Mouse (Mus musculus) hematopoietic stem cell, adult 5-6 weeks (primary cell): ENCODE results near the gene Crabp2. TPM values are rescaled to one million over a fixed set of nuclear protein-coding genes. Genes with fewer than 3 reads are reported as not detected.
A peak's percentile ranks its signal among the peaks of the same experiment; 100 is the strongest.

Source experiments
- ATAC-seq, 2 experiments: fragments of 125-278 bp in 1 of 2; replicated peaks in 1 of 2; 2 replicates each; pipeline ENCODE4 v1.8.0; 2016 to 2017; ENCODE audit warnings: inconsistent platforms in 2 of 2, mild to moderate bottlenecking in 2 of 2, moderate number of reproducible peaks in 2 of 2, low read depth in 1 of 2, moderate TSS enrichment in 1 of 2; ENCODE audit not compliant: low FRiP score in 2 of 2, poor library complexity in 2 of 2, severe bottlenecking in 2 of 2, insufficient read depth in 1 of 2, low TSS enrichment in 1 of 2
- total RNA-seq: library from RNA; stranded (forward); fragments of 172-1452, 232-1000 nt; gene quantifications from 2 replicates; pipeline ENCODE4 v1.2.3, GENCODE M21; 2017

The Crabp2 gene
- total RNA-seq, 1 experiment from 2014 or later = not detected

DNA sequence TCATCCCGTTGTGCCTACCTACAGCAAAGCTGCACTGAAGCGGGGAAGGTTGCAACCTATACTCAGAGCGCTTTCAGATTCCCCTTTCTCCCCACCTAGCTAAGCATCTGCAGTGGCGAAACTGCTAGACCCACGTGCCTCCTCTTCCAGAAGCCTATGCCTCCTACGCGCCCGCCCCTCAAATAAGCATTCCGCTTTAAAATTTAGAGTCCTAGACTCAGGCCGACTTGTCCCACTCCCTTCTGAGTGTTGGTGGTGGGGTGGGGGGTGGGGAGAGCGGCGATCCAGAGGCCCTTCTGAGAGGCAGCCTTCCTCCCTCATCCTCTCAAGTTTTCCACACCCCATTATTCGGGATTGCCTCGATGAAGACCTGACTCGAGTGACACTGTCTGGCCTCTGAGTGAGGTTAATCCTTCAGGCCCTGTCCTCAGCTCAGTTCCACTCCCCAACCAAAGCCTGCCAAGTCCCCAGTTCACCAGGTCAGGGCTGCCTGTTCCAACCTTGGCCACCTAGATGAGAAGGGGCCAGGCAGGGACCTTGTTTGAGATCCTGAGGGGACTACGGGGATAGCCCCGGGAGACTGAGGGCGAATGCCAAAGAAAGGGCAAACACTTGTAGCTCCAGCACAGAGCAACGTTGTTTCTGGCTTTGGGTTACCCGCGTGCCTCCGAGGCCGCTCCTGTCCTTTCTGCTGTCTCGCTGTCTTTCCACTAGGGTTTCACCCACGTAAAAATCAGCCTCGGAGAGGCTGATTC is 1.2 kb upstream of the Crabp2 start:
- ATAC-seq = no peak

DNA sequence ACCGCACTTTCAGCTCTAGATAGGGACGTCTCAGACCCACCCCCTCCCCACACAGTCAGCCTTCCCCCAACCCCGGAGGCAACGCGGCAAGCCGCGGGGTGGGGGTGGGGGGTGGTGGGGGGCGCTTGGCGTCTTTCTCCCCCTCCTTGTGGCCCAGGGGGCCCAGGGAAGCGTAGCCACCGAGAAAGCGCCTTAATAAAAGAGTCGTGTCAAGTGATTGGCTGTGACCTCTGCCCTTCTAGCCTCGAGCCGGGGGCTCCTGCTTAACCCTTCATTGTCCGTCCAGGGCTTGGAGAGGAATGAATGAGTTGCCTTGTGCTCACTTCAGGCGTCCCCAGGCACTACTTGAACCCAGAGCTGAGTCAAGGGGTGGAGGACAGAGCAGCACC is 661 bp upstream of the Crabp2 start:
- ATAC-seq = no peak

DNA sequence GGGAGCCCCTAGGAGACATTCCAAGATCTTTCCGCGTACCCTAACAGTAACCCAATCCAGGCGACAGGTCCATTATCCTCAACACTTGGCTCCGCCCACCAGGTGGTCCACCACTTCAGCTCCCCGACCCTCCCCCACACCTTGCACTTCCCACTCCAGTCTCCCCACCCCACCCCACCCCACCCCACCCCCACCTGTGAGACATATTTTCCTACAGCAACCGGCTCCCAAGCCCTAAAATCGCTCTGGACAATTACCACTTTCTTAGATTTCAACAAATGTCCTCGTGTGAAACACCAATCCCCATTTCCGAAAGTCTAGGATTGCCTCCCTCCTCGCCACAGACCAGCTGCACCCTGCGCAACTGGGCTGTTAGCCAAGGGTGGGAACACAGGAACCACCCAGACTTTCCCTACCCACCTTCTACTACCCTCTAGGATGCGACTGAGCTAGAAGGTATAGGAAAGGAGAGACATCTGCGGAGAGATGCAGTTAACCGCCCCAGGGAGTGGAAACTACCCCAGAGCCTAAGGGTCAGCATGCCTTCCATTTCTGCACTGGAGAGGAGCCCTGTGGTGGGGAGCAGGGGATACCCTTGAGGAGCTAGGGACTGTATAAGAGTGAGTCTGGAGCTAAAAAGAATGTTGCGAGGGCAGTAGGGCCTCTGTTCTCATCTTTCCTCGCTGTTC is 944 bp downstream of the Crabp2 start:
- no peak for ATAC-seq

DNA sequence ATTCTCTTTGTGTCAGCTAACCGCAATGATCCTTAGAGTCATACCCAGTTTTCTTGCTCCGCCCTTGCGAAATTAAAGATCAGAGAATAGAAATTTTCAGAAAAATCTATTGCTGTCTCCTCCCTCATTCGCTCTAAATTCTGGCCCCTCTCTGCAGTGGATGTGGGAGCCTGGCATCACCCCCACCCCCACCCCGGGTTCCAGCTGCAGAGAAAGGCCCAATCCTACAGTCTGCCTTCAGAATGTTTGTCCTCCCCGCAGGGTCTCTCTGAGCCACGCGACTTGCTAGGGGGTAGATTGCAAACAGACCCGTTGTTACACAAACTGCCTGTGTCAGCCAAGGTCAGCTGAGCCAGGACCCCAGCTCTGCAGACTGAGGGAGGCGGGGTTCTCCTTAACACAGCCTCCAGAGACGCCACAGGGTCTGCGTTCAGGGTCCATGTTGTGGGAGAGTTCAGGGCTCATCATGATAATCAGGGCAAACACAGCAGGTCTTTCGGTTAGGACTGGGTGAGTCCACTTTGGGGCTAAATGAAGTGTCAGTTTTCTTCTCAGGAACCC is 1.6 kb downstream of the Crabp2 start:
- no peak for ATAC-seq

DNA sequence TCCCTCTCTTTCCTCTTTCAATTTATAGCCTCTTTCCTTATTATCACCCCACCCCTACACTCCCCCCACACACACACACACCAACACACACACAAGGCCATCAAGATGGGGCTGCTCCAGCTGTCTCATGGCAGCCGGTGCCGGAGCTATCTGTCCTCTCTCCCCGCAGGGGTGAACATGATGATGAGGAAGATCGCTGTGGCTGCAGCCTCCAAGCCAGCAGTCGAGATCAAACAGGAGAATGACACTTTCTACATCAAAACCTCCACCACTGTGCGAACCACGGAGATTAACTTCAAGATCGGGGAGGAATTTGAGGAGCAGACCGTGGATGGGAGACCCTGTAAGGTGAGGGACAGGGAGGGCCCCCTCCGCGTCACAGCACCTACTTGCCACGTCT is 3.5 kb downstream of the Crabp2 start:
- ATAC-seq = no peak

DNA sequence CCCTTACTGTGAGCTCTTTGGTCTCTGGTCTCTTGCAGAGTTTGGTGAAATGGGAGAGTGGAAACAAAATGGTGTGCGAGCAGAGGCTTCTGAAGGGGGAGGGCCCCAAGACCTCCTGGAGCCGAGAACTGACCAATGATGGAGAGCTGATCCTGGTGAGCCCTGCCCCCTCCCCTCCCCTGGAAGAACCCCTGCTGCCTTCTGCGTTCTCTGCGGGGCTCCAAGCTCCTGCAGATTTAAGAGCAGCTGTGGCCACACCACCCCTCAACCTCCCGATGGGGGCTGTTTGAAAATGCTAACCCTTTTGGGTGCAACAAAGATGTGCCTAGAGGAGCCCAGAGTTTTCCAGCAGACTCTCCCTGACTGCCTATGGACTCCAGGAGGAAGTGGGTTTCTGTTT is 4.0 kb downstream of the Crabp2 start:
- no peak for ATAC-seq

DNA sequence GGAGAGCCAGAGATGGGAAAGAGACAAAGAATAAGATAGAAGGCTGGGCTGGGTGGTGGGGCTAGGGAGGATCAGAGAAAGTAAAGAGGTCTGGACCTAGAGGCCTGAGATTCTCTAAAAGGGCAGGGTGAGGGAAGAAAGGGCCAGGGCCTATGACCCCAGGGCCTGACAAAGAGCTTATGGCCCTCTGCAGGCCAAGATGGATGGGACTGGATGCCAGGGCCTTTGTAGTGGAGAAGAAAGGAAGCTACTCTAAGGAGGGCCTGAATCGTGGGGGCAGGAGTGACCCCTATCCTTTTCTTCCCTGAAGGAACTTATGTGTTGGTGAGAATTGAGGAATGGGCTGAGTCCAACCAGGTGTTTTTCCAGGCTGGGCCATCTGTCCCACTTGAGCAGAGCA is 9.6 kb downstream of the Crabp2 start:
- no peak for ATAC-seq

DNA sequence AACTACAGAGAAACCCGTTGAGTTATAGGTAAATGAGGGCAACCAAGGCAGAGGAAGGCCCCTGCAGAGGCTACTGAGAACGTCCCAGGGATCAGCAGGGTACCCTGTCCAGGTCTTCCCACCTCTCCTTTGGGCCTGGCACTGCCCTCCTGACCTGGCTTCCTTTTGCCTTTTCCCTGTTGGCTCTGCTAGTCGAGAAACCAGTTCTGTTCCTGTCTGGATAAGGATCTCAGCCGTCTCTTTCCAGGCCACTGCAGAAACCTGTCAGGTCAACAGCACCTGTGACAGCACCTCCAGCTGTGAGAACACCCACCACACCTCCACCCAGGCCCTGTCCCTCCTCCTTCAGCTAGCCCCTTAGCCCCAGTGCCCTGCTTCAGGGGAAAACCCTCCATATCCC is 10.0 kb downstream of the Crabp2 start:
- ATAC-seq = no peak

DNA sequence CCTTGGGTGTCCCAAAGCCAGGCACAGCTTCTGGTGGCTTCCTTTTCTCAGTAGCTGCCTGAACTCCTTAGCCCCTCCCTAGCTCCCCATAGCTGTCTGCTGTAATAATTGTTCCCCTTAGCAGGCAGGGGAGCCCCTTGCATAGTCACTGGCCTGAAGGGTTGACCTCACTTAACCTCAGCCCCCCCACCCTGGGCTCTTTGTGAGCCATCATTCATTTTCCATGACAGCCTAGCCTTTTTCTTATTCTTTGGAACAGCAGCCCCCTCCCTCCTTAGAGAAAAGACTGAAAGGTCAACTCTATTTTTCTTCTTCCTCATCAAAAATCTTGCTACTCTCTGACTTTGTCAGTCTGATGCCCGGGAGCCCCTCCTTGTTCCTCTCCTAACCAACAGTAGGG is 10.5 kb downstream of the Crabp2 start:
- no peak for ATAC-seq

DNA sequence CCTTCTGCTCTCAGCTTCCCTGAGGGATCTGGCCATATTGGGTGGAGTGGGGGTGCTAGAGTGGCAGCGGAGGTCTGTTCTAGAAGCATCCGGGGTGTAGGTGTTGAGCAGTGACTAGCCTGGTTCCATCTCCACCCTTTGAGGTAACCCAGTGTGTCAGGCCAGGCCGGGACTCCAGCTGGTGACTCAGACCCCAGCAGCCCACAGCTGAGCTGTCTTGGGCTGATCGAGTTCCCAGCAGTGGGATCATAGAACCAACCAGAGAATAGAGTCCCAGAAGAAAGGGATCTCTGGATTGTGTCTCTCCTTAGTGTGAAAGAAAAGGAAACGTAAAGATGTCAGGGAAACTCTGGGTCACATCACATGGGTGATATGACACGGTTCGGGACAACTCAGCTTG is 10.9 kb downstream of the Crabp2 start:
- no peak for ATAC-seq

DNA sequence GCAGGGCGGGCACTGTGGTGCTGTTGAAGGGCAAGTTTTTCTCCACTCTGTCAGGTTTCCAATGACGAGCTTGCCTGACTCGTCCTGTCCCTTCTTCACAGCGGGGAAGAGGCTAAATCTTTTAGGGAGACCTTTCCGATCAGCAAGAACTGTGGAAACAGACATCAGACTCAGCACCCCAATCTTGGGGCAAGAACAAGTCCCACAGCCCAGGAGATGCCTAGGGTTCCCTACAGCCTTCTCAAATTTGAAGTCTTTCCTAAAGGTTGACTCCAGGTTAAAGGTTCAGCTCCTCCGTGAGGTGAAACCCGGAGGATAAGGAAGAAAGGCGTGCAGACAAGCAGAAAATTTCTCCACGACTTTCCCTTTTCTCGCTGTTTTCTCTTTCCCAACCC is 11.7 kb downstream of the Crabp2 start:
- no peak for ATAC-seq

DNA sequence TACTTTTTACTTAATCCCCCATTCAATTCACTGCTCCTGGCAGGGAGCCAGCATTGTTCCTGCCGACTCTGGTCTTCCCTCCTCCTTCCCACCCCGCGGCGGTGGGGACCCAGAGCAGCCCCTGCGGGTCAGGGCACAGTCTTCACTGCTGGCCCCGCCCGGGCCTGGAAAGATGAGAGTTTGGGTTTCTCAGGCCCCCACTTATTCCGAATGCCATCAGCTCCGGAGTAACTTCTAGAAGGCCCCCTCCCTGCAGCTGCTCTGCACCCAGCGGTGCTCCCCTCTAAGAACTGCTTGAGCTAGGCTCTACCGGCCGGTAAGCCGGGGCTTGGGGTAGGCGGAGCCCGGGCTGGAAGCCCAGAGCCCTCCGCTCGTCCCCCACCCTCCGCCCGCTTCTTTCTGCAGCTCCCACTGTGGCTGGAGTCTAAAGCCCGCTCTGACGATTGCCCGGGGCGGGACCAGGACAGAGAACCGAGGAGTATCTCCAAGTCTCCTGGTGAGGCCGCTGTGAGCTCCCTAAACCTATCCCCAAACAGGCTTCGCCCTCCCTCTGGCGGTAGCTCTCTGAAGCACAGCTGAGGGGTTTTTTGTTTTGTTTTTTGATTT is 12.2 kb downstream of the Crabp2 start:
- ATAC-seq = peak; percentile 97 to 99

DNA sequence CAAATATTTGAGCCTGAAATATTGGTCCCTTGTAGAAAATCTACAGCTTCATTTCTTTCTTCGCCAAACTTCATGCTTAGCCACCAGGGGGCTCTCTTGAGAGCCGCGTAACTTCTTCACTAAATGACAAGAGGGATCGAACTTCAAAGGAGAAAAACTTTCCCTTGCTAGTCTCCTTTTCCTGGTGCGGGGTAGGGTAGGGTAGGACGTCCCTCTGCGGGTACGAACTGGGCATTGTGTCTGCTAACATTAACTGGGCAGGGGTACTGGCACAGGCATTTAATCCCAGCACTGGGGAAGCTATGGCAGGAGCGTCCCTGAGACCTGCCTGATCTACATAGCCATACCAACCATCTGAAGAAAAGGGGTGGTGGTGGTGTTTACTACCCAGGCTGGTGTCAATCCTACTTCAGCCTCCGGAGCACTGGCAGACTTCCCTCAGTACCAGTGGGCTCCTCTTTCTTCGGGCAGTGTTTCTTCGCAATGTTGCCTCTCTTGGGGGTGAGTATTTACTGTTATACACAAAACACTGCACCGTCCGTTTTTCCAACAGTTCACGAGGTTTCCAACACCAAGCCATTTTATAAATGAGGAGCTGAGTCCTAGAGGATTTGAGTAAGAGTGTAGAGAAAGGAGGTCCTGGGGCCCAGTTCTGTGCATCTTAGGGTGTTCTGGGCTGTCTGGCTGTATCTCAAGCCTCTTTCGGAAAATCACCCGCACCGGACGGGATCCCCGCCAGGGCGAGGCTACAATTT is 21.9 kb downstream of the Crabp2 start:
- 0 out of 4 replicates have a peak, but pooled peaks of 1 of the 2 experiments have one; percentile 20 for ATAC-seq

DNA sequence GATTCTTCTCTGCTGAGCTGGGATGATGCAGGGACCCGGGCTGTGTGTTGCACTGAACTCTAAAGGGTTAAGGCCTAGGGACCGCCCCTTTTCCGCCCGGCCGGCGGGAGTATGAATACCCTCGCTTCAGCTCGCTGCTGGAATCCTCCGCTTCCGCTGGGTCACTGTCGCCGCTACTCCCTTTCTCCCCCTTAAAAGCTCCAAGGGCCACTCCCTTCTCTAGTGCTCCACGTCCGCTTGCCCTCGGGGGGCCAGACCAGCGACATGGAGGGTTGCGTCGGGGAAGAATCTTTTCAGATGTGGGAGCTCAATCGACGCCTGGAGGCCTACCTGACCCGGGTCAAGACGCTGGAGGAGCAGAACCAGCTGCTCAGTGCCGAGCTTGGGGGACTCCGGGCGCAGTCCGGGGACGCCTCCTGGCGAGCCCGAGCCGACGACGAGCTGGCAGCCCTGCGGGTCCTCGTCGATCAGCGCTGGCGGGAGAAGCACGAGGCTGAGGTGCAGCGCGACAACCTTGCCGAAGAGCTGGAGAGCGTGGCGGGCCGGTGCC is 22.5 kb downstream of the Crabp2 start, which contains the start of gene Nes:
Nes (plus strand) TSS at position 140 of the 550 bp plus-strand sequence.
- peak; percentile 14 to 18; a peak in 1 of 4 replicates for ATAC-seq

DNA sequence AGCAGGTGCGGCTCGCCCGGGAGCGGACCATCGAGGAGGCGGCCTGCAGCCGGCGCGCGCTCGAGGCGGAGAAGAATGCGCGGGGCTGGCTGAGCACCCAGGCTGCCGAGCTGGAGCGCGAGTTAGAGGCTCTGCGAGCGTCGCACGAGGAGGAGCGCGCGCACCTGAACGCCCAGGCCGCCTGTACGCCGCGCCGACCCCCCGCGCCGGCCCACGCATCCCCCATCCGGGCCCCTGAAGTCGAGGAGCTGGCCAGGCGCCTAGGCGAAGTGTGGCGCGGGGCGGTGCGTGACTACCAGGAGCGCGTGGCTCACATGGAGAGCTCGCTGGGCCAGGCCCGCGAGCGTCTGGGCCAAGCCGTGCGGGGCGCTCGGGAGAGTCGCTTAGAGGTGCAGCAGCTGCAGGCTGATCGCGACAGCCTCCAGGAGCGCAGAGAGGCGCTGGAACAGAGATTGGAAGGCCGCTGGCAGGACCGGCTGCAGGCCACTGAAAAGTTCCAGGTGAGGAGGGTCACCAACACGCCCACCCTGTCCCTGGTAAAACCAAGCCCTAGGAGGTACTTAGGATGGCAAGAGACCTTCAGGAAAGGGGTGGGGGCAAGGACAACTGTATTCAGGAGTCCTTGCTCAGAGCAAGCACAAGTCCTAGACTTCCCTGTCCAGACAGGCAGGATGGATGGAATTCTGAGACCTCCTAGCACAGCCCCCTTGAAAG is 23.2 kb downstream of the Crabp2 start:
- no peak for ATAC-seq

DNA sequence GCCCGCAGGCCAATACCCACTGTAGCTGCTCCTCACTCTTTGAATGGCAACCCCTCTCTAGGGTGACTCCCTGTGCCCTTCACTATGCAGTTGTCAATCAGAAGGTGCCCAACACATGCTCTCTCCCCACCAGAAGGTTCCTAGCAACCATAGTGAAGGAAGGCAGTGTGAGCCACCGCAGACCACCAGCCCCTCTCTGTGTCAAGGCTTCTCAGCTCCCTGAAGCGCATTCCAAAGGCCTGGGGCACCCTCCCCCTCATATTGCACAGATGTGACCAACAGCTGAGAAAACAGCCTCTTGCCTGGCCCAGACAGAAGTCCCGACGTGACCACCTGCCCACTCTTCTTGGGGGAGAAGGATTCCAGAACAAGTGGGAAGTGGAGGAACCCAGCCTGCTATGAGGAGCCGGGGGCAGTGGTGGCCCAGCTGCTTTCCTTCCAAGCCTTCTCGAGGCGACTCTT is 23.8 kb downstream of the Crabp2 start:
- ATAC-seq = no peak

DNA sequence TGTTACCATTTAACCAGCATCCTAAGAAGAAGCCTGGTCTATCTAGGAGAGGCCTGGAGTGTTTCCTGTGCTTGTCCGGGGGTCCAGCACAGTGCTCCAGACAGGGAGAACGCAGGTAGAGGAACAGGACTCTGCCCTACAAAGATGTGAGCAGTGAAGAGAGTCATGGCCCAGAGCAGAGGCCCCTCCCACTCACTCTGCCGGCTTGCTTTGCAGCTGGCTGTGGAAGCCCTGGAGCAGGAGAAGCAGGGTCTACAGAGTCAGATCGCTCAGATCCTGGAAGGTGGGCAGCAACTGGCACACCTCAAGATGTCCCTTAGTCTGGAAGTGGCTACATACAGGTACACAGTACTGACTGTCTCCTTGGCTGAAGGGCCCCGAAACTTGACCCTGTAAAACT is 24.3 kb downstream of the Crabp2 start:
- ATAC-seq = no peak
